Mouse (Mus musculus) small intestine, adult 2 months (tissue): ENCODE results near the gene Pld5.

Source experiments
- CTCF ChIP-seq: fragments of 200-500 bp; IDR thresholded peaks from 2 replicates; pipeline ENCODE4 v1.5.1; 2012; ENCODE audit warnings: low read depth, mild to moderate bottlenecking, control low read depth, inconsistent platforms, low read length, moderate library complexity, mixed read lengths; ENCODE audit not compliant: insufficient replicate concordance, insufficient read length; ENCODE audit errors: extremely low read depth
- POLR2A ChIP-seq: fragments of 200-500 bp; IDR thresholded peaks from 2 replicates; pipeline ENCODE4 v1.6.1; 2012; ENCODE audit warnings: low read depth, mild to moderate bottlenecking, control low read depth, inconsistent platforms, low read length, moderate library complexity

DNA sequence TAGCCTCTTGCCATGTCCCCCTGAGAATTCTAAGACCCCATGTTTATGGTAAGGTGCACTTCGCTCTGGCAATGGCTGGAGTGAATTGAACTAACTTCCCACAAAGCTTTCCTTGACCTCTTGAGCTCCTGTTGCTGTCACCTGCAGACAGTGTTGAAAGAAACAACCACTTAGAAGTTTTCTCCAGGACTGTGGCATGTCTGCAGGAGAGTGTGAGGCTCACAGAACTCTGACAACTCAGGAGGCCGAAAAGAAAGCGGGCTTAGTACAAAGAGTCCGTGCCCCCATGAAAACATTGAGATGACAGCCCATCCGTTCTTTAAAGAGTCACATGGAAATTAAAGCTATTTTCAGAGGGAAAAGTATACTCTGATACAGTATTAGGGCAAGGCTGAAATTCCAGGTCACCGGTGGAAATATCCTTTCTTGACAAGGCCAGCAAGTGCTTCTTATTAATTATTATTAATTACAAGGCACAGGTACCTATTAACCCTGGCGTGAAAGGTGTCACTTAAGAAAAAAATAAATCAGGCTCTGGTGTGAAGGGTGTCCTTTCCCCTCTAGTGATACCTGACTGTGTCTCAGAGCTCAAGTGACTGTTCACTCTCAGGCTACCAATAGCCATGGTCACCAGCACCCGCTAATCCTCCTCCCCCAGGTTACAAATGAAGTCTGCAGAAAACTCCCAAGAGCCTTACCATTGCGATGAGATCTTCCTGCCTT lies 62.0 kb downstream of the Pld5 start:
- TF ChIP-seq POLR2A (no peak), CTCF (no peak)
